Comparison of ENCODE assay signal across 8 mouse cellular contexts in the genomic region with DNA sequence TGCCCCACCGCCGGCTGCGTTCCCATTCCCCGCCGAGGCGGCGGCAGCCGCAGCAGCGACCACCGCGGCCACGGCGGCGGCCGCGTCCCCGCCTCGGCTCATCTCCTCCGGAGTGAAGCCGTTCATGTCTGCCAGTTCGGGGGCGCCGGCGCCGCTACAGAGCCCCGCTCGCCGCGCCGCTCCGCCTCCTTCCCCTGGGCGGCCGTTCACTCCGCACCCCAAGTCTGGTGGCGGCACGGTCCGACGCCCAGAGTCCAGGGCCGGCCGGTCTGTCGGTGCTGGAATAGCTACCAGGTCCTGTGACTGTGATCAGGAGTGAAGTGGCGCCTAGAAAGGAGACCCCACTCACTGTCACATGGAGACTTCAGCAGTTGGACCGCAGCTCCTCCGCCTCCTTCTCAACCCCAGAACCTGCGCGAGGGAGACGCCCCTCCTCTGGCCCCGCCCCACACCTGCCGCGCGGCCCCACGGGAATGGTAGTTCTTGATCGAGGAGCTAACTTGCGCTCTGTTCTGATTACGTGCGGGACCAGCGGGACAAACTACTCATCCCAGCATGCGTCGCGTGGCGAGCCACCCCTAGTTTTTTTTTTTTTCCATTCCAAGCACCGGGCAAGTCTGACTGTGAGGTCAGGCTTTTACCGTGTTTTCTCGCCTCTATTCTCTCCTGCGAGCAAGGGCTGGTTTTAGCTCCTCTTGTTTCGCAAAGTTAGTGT. TPM values are rescaled to one million over a fixed set of nuclear protein-coding genes. Genes with fewer than 3 reads are reported as not detected.
DNase-seq lines count a peak whose midpoint lies in the region; ATAC-seq and TF ChIP-seq lines count a peak whose summit lies in the region.

Gene Sap30, minus strand, starts transcription at position 420 of the 715 bp plus-strand sequence.

- peaks cover 7% of the 10 kb centered on the region; the same call in 1 of the 2 replicates for H3K4me1 ChIP-seq in bone marrow macrophage, adult 2 months (ENCODE audit: control insufficient read depth, insufficient read depth, low read length)
- H3K4me1 ChIP-seq in embryonic fibroblast, embryonic 13.5 days (ENCODE audit: control insufficient read depth, insufficient read depth, low read length): peaks cover 5% of the 10 kb centered on the region
- H3K4me1 ChIP-seq in kidney, embryonic 14.5 days (ENCODE audit: control insufficient read depth, insufficient read depth, low read length): peaks cover 7% of the 10 kb centered on the region; the same call in 1 of the 2 replicates
- peaks cover 6% of the 10 kb centered on the region for H3K4me1 ChIP-seq in limb, embryonic 15.5 days

- H3K27ac ChIP-seq in bone marrow macrophage, adult 2 months (ENCODE audit: insufficient read depth, low read depth, low read length): peak within 1 kb of the TSS; percentile 81
- H3K27ac ChIP-seq in embryonic fibroblast, embryonic 13.5 days (ENCODE audit: insufficient read depth, low read length): peak within 1 kb of the TSS; percentile 44
- peak within 1 kb of the TSS; percentile 94 for H3K27ac ChIP-seq in kidney, embryonic 14.5 days (ENCODE audit: low read depth, low read length)
- peak within 1 kb of the TSS; percentile 96 for H3K27ac ChIP-seq in limb, embryonic 15.5 days

- under 1% methylated on average over 63 of the region's 66 CpGs for WGBS in kidney, embryonic 14.5 days
- WGBS in limb, embryonic 15.5 days: under 1% methylated on average over 66 of the region's 66 CpGs

- TF ChIP-seq POLR2A in bone marrow macrophage, adult 2 months (IDR thresholded peaks at IDR 0.05; ENCODE audit: borderline replicate concordance, low read depth, low read length): no peak
- peak; percentile 66 for TF ChIP-seq POLR2A in embryonic fibroblast, embryonic 13.5 days (IDR thresholded peaks at IDR 0.05; ENCODE audit: low read depth, low read length)

- ATAC-seq in kidney, embryonic 14.5 days (ENCODE audit: low FRiP score, low TSS enrichment): peak; percentile 98
- peak; percentile 97 for ATAC-seq in limb, embryonic 15.5 days (ENCODE audit: insufficient number of reproducible peaks, low FRiP score, low TSS enrichment, low read depth)

- TF ChIP-seq CTCF in bone marrow macrophage, adult 2 months (IDR thresholded peaks at IDR 0.05; ENCODE audit: low read depth, low read length): no peak
- no peak for TF ChIP-seq CTCF in embryonic fibroblast, embryonic 13.5 days (IDR thresholded peaks at IDR 0.05; ENCODE audit: borderline replicate concordance, insufficient read depth, low read length)

- H3K27me3 ChIP-seq in kidney, embryonic 14.5 days (ENCODE audit: control insufficient read depth, insufficient read depth, low read length): no peaks in the 10 kb centered on the region
- H3K27me3 ChIP-seq in limb, embryonic 15.5 days: no peaks in the 10 kb centered on the region

- peak within 1 kb of the TSS; percentile 93 for H3K4me3 ChIP-seq in bone marrow macrophage, adult 2 months (ENCODE audit: insufficient read depth, low read length)
- H3K4me3 ChIP-seq in embryonic fibroblast, embryonic 13.5 days (ENCODE audit: insufficient read depth, low read length): peak within 1 kb of the TSS; percentile 96
- H3K4me3 ChIP-seq in kidney, embryonic 14.5 days (ENCODE audit: low read length): peak within 1 kb of the TSS; percentile 86
- H3K4me3 ChIP-seq in limb, embryonic 15.5 days: peak within 1 kb of the TSS; percentile 82

- H3K9me3 ChIP-seq in kidney, embryonic 14.5 days (ENCODE audit: control insufficient read depth, low read length): no peaks in the 10 kb centered on the region
- no peaks in the 10 kb centered on the region for H3K9me3 ChIP-seq in limb, embryonic 15.5 days

- peak within 1 kb of the TSS; percentile 69 for H3K4me2 ChIP-seq in kidney, embryonic 14.5 days (replicated peaks; ENCODE audit: low read depth, low read length)
- peak within 1 kb of the TSS; percentile 84 for H3K4me2 ChIP-seq in limb, embryonic 15.5 days

- H3K9ac ChIP-seq in kidney, embryonic 14.5 days (ENCODE audit: low read depth, low read length): peak within 1 kb of the TSS; percentile 90
- peak within 1 kb of the TSS; percentile 81 for H3K9ac ChIP-seq in limb, embryonic 15.5 days

- DNase-seq in A20 (ENCODE audit: low read depth, low spot score): peak; percentile 99
- DNase-seq in heart, adult 9 months (ENCODE audit: low spot score in 2 of 2): peak; percentile 98 to 99
- DNase-seq in monocyte, adult 2 months (ENCODE audit: low read depth in 1 of 2, low spot score in 2 of 2): peak; percentile 96
- peak; percentile 99 for DNase-seq in spleen, postnatal 36 days (ENCODE audit: low spot score in 2 of 2)

- H3K36me3 ChIP-seq in kidney, embryonic 14.5 days (ENCODE audit: control insufficient read depth, insufficient read depth, low read length): peaks cover 6% of the 10 kb centered on the region; the same call in 1 of the 2 replicates
- H3K36me3 ChIP-seq in limb, embryonic 15.5 days: no peaks in the 10 kb centered on the region

RNA-seq across cellular contexts. Expression of gene Sap30, which starts in this region (rescaled TPM):
- polyA plus RNA-seq in bone marrow macrophage, adult 2 months (2012; ENCODE audit: insufficient read depth, insufficient read length, missing spikeins): 47.8 and 50.9 TPM in 2 replicates
- polyA plus RNA-seq in embryonic fibroblast, embryonic 13.5 days (2011; ENCODE audit: insufficient read length, low read depth, missing spikeins): 11.2 and 14.8 TPM in 2 replicates
- polyA plus RNA-seq in kidney, embryonic 14.5 days (2014; fragmentation: Nextera tagmentation; extraction: Ambion mirVana): 46.8 and 60.8 TPM in 2 replicates
- 26.3 and 30.2 TPM in 2 replicates for polyA plus RNA-seq in limb, embryonic 15.5 days (2015; fragmentation: Nextera tagmentation; extraction: Ambion mirVana)

Comparison
In these comparisons a context has a peak if more than half of its experiments do, and no peak if none do; other contexts are left out.
1. Peak in every context shown above with its lines: DNase-seq, ATAC-seq, H3K4me3 ChIP-seq and H3K27ac ChIP-seq.
2. H3K27ac ChIP-seq: peak in every context shown above with its lines; median percentile 96 in limb, embryonic 15.5 days; 94 in kidney, embryonic 14.5 days; 81 in bone marrow macrophage, adult 2 months; 44 in embryonic fibroblast, embryonic 13.5 days.